Mouse (Mus musculus) embryonic facial prominence, embryonic 14.5 days (tissue): ENCODE results near the gene Mroh8. TPM values are rescaled to one million over a fixed set of nuclear protein-coding genes. Genes with fewer than 3 reads are reported as not detected.

Experiments used
- polyA plus RNA-seq: library from polyadenylated mRNA; unstranded; fragments of >200 nt; fragmentation: Nextera tagmentation; extraction: Ambion mirVana; gene quantifications from 2 replicates; pipeline ENCODE4 v1.2.1, GENCODE M21; 2014

Mroh8 gene
- polyA plus RNA-seq, 1 experiment from 2014 or later, result 0.29 TPM

Other genes starting within 250 kb of the Mroh8 start
- 5.2 and 6.3 TPM in 2 replicates for gene Soga1, start 200.3 kb downstream of the Mroh8 start, polyA plus RNA-seq
- gene Tldc2, start 192.5 kb downstream of the Mroh8 start, polyA plus RNA-seq, result not detected in 2 replicates
- 23.6 and 24.0 TPM in 2 replicates for gene Samhd1, start 144.3 kb downstream of the Mroh8 start, polyA plus RNA-seq
- 16.1 and 17.7 TPM in 2 replicates for gene Rbl1, start 75.0 kb downstream of the Mroh8 start, polyA plus RNA-seq
- gene Rpn2, start 532 bp downstream of the Mroh8 start, polyA plus RNA-seq, result 310 and 342 TPM in 2 replicates
- gene Ghrh, start 68.0 kb upstream of the Mroh8 start, polyA plus RNA-seq, result 0.51 TPM in 1 of 2 replicates, not detected in the other
- gene Manbal, start 88.0 kb upstream of the Mroh8 start, polyA plus RNA-seq, result 39.7 and 43.3 TPM in 2 replicates
- 12.6 and 16.2 TPM in 2 replicates for gene Src, start 138.9 kb upstream of the Mroh8 start, polyA plus RNA-seq